ENCODE assay signal across 21 mouse cellular contexts in genomic region chr7:101314396-101314795, GRCm38 (mm10). TPM values are rescaled to one million over a fixed set of nuclear protein-coding genes. Genes with fewer than 3 reads are reported as not detected.
DNase-seq lines count a peak whose midpoint lies in the region; TF ChIP-seq lines count a peak whose summit lies in the region.
"Had no signal": no experiment of that assay in that cellular context is flagged by ENCODE, and none has a peak within 500 bp of the region (broad histone marks: within the 10 kb centered on the region; RNA-seq: fewer than 3 reads in every experiment).

No protein-coding gene starts in this region.

- intact Hi-C loops in gastrocnemius, adult 2 months (cut with DNase I), result no loop called here
- intact Hi-C loops in left cerebral cortex, postnatal 14 days (cut with DNase I), result no loop called here

- no peak for DNase-seq in gastrocnemius, adult 2 months
- DNase-seq in gastrocnemius, adult 8-10 months (ENCODE audit: low spot score in 2 of 2), result no peak
- DNase-seq in layer of hippocampus, adult 9-11 months, result peak; percentile 51
- no peak for DNase-seq in layer of hippocampus, adult 11-12 months (ENCODE audit: low spot score)
- DNase-seq in brain, adult 2 months (ENCODE audit: low read depth, low spot score), result peak; percentile 94
- DNase-seq in left cerebral cortex, postnatal 14 days (ENCODE audit: low spot score in 2 of 2), result peak; percentile 51 to 74
- DNase-seq in ovary, postnatal 36 days (ENCODE audit: low spot score), result no peak
- DNase-seq in cerebellum, adult 18-20 months, result no peak
- DNase-seq: cerebellum, adult 11-12 months; gastrocnemius, postnatal 36 days; heart, postnatal 14 days; kidney, adult 11 months; lung, adult 18-20 months; lung, postnatal 36 days; thymus, adult 18-20 months had no signal

- peak overlapping the region; percentile 81 for H3K27ac ChIP-seq in gastrocnemius, adult 2 months
- H3K27ac ChIP-seq: embryonic facial prominence, embryonic 15.5 days; forebrain, embryonic 13.5 days; hindbrain, embryonic 15.5 days; layer of hippocampus, adult 2 months; limb, embryonic 12.5 days; midbrain, embryonic 10.5 days had no signal

- no peak for TF ChIP-seq CTCF in gastrocnemius, adult 2 months (IDR thresholded peaks at IDR 0.05)

- no peak overlapping the region for H3K4me3 ChIP-seq in gastrocnemius, adult 2 months
- H3K4me3 ChIP-seq: embryonic facial prominence, embryonic 15.5 days; forebrain, embryonic 13.5 days; hindbrain, embryonic 15.5 days; layer of hippocampus, adult 2 months; limb, embryonic 12.5 days; midbrain, embryonic 10.5 days had no signal

RNA-seq across cellular contexts. Expression of gene Stard10, which starts 2.5 kb away (rescaled TPM):
- total RNA-seq in gastrocnemius, adult 2 months (2021), result 10 to 100 TPM; 32.5 to 49.8 TPM
- 10 to 100 TPM; 34.9 to 48.5 (median 43.7) TPM for total RNA-seq in gastrocnemius, adult 8-10 months (2022)
- 10 to 100 TPM; 31.4 to 32.2 TPM for total RNA-seq in left cerebral cortex, postnatal 14 days (2021)

RNA-seq across cellular contexts. Expression of gene Atg16l2, which starts 12.3 kb away (rescaled TPM):
- total RNA-seq in gastrocnemius, adult 2 months (2021), result 10 to 100 TPM in 1 of 2 experiments, 1 to 10 TPM in 1; 8.0 to 12.0 TPM
- 1 to 10 TPM; 3.2 to 5.3 (median 4.3) TPM for total RNA-seq in gastrocnemius, adult 8-10 months (2022)
- 10 to 100 TPM; 53.7 to 60.3 TPM for total RNA-seq in left cerebral cortex, postnatal 14 days (2021)

RNA-seq across cellular contexts. Expression of gene Arap1, which starts 33.5 kb away (rescaled TPM):
- 10 to 100 TPM; 19.9 to 30.6 TPM for total RNA-seq in gastrocnemius, adult 2 months (2021)
- 10 to 100 TPM; 16.1 to 18.5 (median 17.1) TPM for total RNA-seq in gastrocnemius, adult 8-10 months (2022)
- total RNA-seq in left cerebral cortex, postnatal 14 days (2021), result 10 to 100 TPM; 13.9 to 17.9 TPM

Comparison
In these comparisons a context has a peak if more than half of its experiments do, and no peak if none do; other contexts are left out.
1. DNase-seq: peak in layer of hippocampus, adult 9-11 months (single experiment), brain, adult 2 months (single experiment) and left cerebral cortex, postnatal 14 days (2 of 2); none in gastrocnemius, adult 2 months (single experiment), gastrocnemius, adult 8-10 months (0 of 2), layer of hippocampus, adult 11-12 months (single experiment), ovary, postnatal 36 days (single experiment) and cerebellum, adult 18-20 months (0 of 2).
2. RNA of gene Atg16l2, which starts 12.3 kb away (total RNA-seq): 53.7 to 60.3 TPM in left cerebral cortex, postnatal 14 days; 8.0 to 12.0 TPM in gastrocnemius, adult 2 months and 3.2 to 5.3 TPM in gastrocnemius, adult 8-10 months; every median in the first group is over 4 times any median in the second.